Mouse (Mus musculus) CH12.LX (cell line): ENCODE data around the gene March1.

ENCODE experiments used
- CHD1 ChIP-seq: IDR thresholded peaks from 2 replicates; pipeline ENCODE4 v1.6.1; 2012; ENCODE audit warnings: low read depth, low read length, improper control_type of control experiment, inconsistent platforms
- CTCF ChIP-seq, 2 experiments: IDR thresholded peaks in 1 of 2; conservative IDR thresholded peaks in 1 of 2; 2 replicates each; pipeline ENCODE4 v1.5.1; 2011 to 2012; ENCODE audit warnings: low read depth in 2 of 2, low read length in 2 of 2, improper control_type of control experiment in 1 of 2, inconsistent platforms in 1 of 2, mild to moderate bottlenecking in 1 of 2, moderate library complexity in 1 of 2
- E2F4 ChIP-seq: IDR thresholded peaks from 2 replicates; pipeline ENCODE4 v1.6.1; 2011; ENCODE audit warnings: low read depth, low read length, improper control_type of control experiment; ENCODE audit not compliant: insufficient replicate concordance
- EP300 ChIP-seq: IDR thresholded peaks from 2 replicates; pipeline ENCODE4 v1.6.1; 2011; ENCODE audit warnings: low read length, improper control_type of control experiment
- HCFC1 ChIP-seq: IDR thresholded peaks from 2 replicates; pipeline ENCODE4 v1.6.1; 2012; ENCODE audit warnings: low read depth, mild to moderate bottlenecking, inconsistent platforms, low read length, improper control_type of control experiment
- IRF4 ChIP-seq: IDR thresholded peaks from 2 replicates; pipeline ENCODE4 v1.6.1; 2014; ENCODE audit warnings: low read depth, mild to moderate bottlenecking, inconsistent platforms, low read length, improper control_type of control experiment
- MAX ChIP-seq: IDR thresholded peaks from 2 replicates; pipeline ENCODE4 v1.6.1; 2011; ENCODE audit warnings: low read length, improper control_type of control experiment
- PAX5 ChIP-seq: IDR thresholded peaks from 2 replicates; pipeline ENCODE4 v1.6.1; 2012; ENCODE audit warnings: low read length, inconsistent platforms, mixed read lengths
- POLR2A ChIP-seq: IDR thresholded peaks from 2 replicates; pipeline ENCODE4 v1.6.1; 2011; ENCODE audit warnings: low read depth, mild to moderate bottlenecking, improper control_type of control experiment, low read length
- RCOR1 ChIP-seq: conservative IDR thresholded peaks from 2 replicates; pipeline ENCODE4 v1.6.1; 2012; ENCODE audit warnings: low read depth, mild to moderate bottlenecking, inconsistent platforms, low read length, improper control_type of control experiment
- TBP ChIP-seq: conservative IDR thresholded peaks from 2 replicates; pipeline ENCODE4 v1.6.1; 2011; ENCODE audit warnings: low read depth, low read length, improper control_type of control experiment
- TCF12 ChIP-seq: IDR thresholded peaks from 2 replicates; pipeline ENCODE4 v1.6.1; 2014; ENCODE audit warnings: low read depth, mild to moderate bottlenecking, inconsistent platforms, low read length, improper control_type of control experiment
- UBTF ChIP-seq: IDR thresholded peaks from 2 replicates; pipeline ENCODE4 v1.6.1; 2012; ENCODE audit warnings: low read depth, mild to moderate bottlenecking, inconsistent platforms, low read length, improper control_type of control experiment, moderate library complexity

DNA sequence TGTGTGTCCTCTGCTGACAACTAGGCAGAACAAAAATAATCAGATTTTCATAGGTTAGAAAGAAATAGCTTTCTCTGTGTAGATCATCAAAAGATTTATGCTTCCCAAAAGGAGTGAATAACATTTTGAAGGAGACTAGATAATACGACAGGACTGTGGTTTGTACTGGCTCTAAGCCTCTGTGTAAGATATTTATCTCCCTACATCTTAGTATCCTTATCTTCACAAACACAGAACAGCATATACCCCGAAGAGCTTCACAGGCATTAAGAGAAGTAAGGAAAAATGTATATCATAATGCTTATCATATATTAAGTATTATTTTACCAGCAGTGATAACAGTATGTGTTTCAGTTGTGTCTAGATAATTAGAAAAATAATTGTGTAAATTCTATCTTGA lies 592.6 kb downstream of the March1 start:
- no peak for TF ChIP-seq MAX
- TF ChIP-seq TBP = no peak
- no peak for TF ChIP-seq CTCF (conservative IDR thresholded peaks at IDR 0.05 in 1 of 2, IDR thresholded peaks at IDR 0.05 in 1 of 2; ENCODE audit: low read depth in 2 of 2, low read length in 2 of 2)
- no peak for TF ChIP-seq UBTF
- no peak for TF ChIP-seq RCOR1
- TF ChIP-seq HCFC1 = no peak
- TF ChIP-seq CHD1 = no peak
- no peak for TF ChIP-seq PAX5
- TF ChIP-seq TCF12 = no peak
- no peak for TF ChIP-seq POLR2A
- TF ChIP-seq IRF4 = no peak
- TF ChIP-seq EP300 = no peak
- no peak for TF ChIP-seq E2F4
